8 mouse cellular contexts compared by ENCODE assay signal in genomic region chr11:117969100-117969944, GRCm38 (mm10). TPM values are rescaled to one million over a fixed set of nuclear protein-coding genes. Genes with fewer than 3 reads are reported as not detected.
DNase-seq lines count a peak whose midpoint lies in the region; ATAC-seq and TF ChIP-seq lines count a peak whose summit lies in the region.

No protein-coding gene starts in this region.

- no peak for TF ChIP-seq CTCF in E14TG2a.4 (conservative IDR thresholded peaks at IDR 0.05; ENCODE audit: low read length)
- TF ChIP-seq CTCF in liver, embryonic 14.5 days (IDR thresholded peaks at IDR 0.05; ENCODE audit: low read depth): no peak
- TF ChIP-seq CTCF in testis, adult 2 months (IDR thresholded peaks at IDR 0.05; ENCODE audit: control insufficient read depth, insufficient read depth, insufficient replicate concordance, low read depth, low read length): no peak

- peaks cover 81% of the 10 kb centered on the region for H3K4me1 ChIP-seq in E14TG2a.4 (replicated peaks; ENCODE audit: low read depth, low read length)
- peaks cover 33% of the 10 kb centered on the region for H3K4me1 ChIP-seq in forebrain, embryonic 11.5 days (replicated peaks; ENCODE audit: control insufficient read depth, insufficient read depth, low read length)
- peaks cover 30% of the 10 kb centered on the region for H3K4me1 ChIP-seq in heart, embryonic 16.5 days (ENCODE audit: control insufficient read depth, insufficient read depth, low read length)
- H3K4me1 ChIP-seq in liver, embryonic 14.5 days (replicated peaks; ENCODE audit: control insufficient read depth in 2 of 2, insufficient read depth in 2 of 2, low read length in 1 of 2): peaks cover 0 to 22% of the 10 kb centered on the region in 2 experiments; a peak in 3 of 4 replicates
- peaks cover 46% of the 10 kb centered on the region for H3K4me1 ChIP-seq in neural tube, embryonic 11.5 days (ENCODE audit: control insufficient read depth, insufficient read depth, low read length)
- peaks cover 24% of the 10 kb centered on the region for H3K4me1 ChIP-seq in testis, adult 2 months (ENCODE audit: control insufficient read depth, insufficient read depth, low read length)

- H3K36me3 ChIP-seq in E14TG2a.4 (ENCODE audit: insufficient read depth, low read length): peaks cover 42% of the 10 kb centered on the region
- H3K36me3 ChIP-seq in forebrain, embryonic 11.5 days (ENCODE audit: control insufficient read depth, insufficient read depth, low read length): no peaks in the 10 kb centered on the region
- no peaks in the 10 kb centered on the region for H3K36me3 ChIP-seq in heart, embryonic 16.5 days (ENCODE audit: control insufficient read depth, insufficient read depth)
- peaks cover 9% of the 10 kb centered on the region for H3K36me3 ChIP-seq in liver, embryonic 14.5 days (replicated peaks; ENCODE audit: control insufficient read depth, insufficient read depth, low read depth)
- no peaks in the 10 kb centered on the region for H3K36me3 ChIP-seq in neural tube, embryonic 11.5 days (ENCODE audit: control insufficient read depth, insufficient read depth, low read length)
- H3K36me3 ChIP-seq in testis, adult 2 months (ENCODE audit: control insufficient read depth, insufficient read depth, low read length): no peaks in the 10 kb centered on the region

- peak; percentile 33 for TF ChIP-seq POLR2A in testis, adult 2 months (IDR thresholded peaks at IDR 0.05; ENCODE audit: control insufficient read depth, low read depth, low read length)

- peak overlapping the region; percentile 90 for H3K9ac ChIP-seq in forebrain, embryonic 11.5 days (ENCODE audit: low read length)
- peak overlapping the region; percentile 70 for H3K9ac ChIP-seq in heart, embryonic 16.5 days (ENCODE audit: low read length)
- H3K9ac ChIP-seq in liver, embryonic 14.5 days (replicated peaks): peak overlapping the region; percentile 76
- H3K9ac ChIP-seq in neural tube, embryonic 11.5 days (ENCODE audit: low read length): peak overlapping the region; percentile 86

- DNase-seq in c-Kit-positive CD71-positive TER-119-negative erythroid progenitor cells, embryonic 14.5 days (ENCODE audit: low read depth): peak; percentile 84
- peak; percentile 99 for DNase-seq in forebrain, embryonic 11.5 days (ENCODE audit: low spot score)
- DNase-seq in kidney, postnatal 36 days: peak; percentile 99
- DNase-seq in liver, embryonic 14.5 days (ENCODE audit: low read depth in 3 of 3, low spot score in 3 of 3): peak; percentile 78 to 93 (median 85)
- peak; percentile 93 for DNase-seq in neural tube, embryonic 11.5 days (ENCODE audit: low spot score)

- under 1% methylated on average over 56 of the region's 65 CpGs for WGBS in forebrain, embryonic 11.5 days
- under 1% methylated on average over 62 of the region's 65 CpGs for WGBS in heart, embryonic 16.5 days
- WGBS in liver, embryonic 14.5 days (ENCODE audit: insufficient replicate concordance): under 1% methylated on average over 64 of the region's 65 CpGs
- WGBS in neural tube, embryonic 11.5 days: under 1% methylated on average over 57 of the region's 65 CpGs

- peak; percentile 92 for ATAC-seq in forebrain, embryonic 11.5 days (replicated peaks; ENCODE audit: low FRiP score)
- ATAC-seq in heart, embryonic 16.5 days (replicated peaks; ENCODE audit: extremely low read depth, insufficient read depth, low FRiP score): peak; percentile 84
- peak; percentile 91 for ATAC-seq in liver, embryonic 14.5 days (ENCODE audit: insufficient read depth)
- peak; percentile 90 for ATAC-seq in neural tube, embryonic 11.5 days (ENCODE audit: insufficient read depth, low FRiP score, low TSS enrichment)

- H3K27ac ChIP-seq in forebrain, embryonic 11.5 days (ENCODE audit: low read depth, low read length): peak overlapping the region; percentile 92
- peak overlapping the region; percentile 75 for H3K27ac ChIP-seq in heart, embryonic 16.5 days (ENCODE audit: low read length)
- peak overlapping the region; percentile 76 for H3K27ac ChIP-seq in liver, embryonic 14.5 days
- peak overlapping the region; percentile 87 for H3K27ac ChIP-seq in neural tube, embryonic 11.5 days (ENCODE audit: low read depth, low read length)
- peak overlapping the region; percentile 68; the same call in 1 of the 2 replicates for H3K27ac ChIP-seq in testis, adult 2 months (ENCODE audit: control insufficient read depth, insufficient read depth, low read depth, low read length)

- no peaks in the 10 kb centered on the region for H3K9me3 ChIP-seq in E14TG2a.4 (ENCODE audit: low read length)
- H3K9me3 ChIP-seq in forebrain, embryonic 11.5 days (ENCODE audit: control insufficient read depth, low read length): no peaks in the 10 kb centered on the region
- H3K9me3 ChIP-seq in heart, embryonic 16.5 days (replicated peaks; ENCODE audit: control insufficient read depth, low read length): no peaks in the 10 kb centered on the region
- no peaks in the 10 kb centered on the region for H3K9me3 ChIP-seq in liver, embryonic 14.5 days (ENCODE audit: control insufficient read depth, low read length)
- no peaks in the 10 kb centered on the region for H3K9me3 ChIP-seq in neural tube, embryonic 11.5 days (ENCODE audit: control insufficient read depth, low read length)

- peaks cover 2% of the 10 kb centered on the region; the same call in 1 of the 2 replicates for H3K27me3 ChIP-seq in E14TG2a.4 (ENCODE audit: insufficient read depth, low read length)
- H3K27me3 ChIP-seq in forebrain, embryonic 11.5 days (ENCODE audit: control insufficient read depth, insufficient read depth, low read length): peaks cover 19% of the 10 kb centered on the region; the same call in 1 of the 2 replicates
- peaks cover 12% of the 10 kb centered on the region; the same call in 1 of the 2 replicates for H3K27me3 ChIP-seq in heart, embryonic 16.5 days (ENCODE audit: control insufficient read depth, insufficient read depth, low read length)
- H3K27me3 ChIP-seq in liver, embryonic 14.5 days (ENCODE audit: control insufficient read depth, insufficient read depth, low read length): peaks cover 40% of the 10 kb centered on the region
- peaks cover 25% of the 10 kb centered on the region for H3K27me3 ChIP-seq in neural tube, embryonic 11.5 days (ENCODE audit: control insufficient read depth, insufficient read depth, low read length)
- H3K27me3 ChIP-seq in testis, adult 2 months (ENCODE audit: control insufficient read depth, insufficient read depth, low read length): no peaks in the 10 kb centered on the region

- TF ChIP-seq EP300 in liver, embryonic 14.5 days (IDR thresholded peaks at IDR 0.05; ENCODE audit: low read depth): peak; percentile 26; the same call in 1 of the 2 replicates

- H3K4me2 ChIP-seq in forebrain, embryonic 11.5 days (ENCODE audit: low read depth, low read length, severe bottlenecking): peak overlapping the region; percentile 90
- H3K4me2 ChIP-seq in heart, embryonic 16.5 days (ENCODE audit: low read depth, low read length): peak overlapping the region; percentile 70
- H3K4me2 ChIP-seq in liver, embryonic 14.5 days (ENCODE audit: low read depth): peak overlapping the region; percentile 74
- peak overlapping the region; percentile 99 for H3K4me2 ChIP-seq in neural tube, embryonic 11.5 days (ENCODE audit: low read depth)

- H3K4me3 ChIP-seq in E14TG2a.4 (replicated peaks; ENCODE audit: low read length): peak overlapping the region; percentile 99
- peak overlapping the region; percentile 69 for H3K4me3 ChIP-seq in forebrain, embryonic 11.5 days (ENCODE audit: low read depth, low read length)
- peak overlapping the region; percentile 59 for H3K4me3 ChIP-seq in heart, embryonic 16.5 days (ENCODE audit: low read length)
- peak overlapping the region; percentile 73 to 78 for H3K4me3 ChIP-seq in liver, embryonic 14.5 days (ENCODE audit: insufficient read depth in 1 of 2, low read depth in 2 of 2, low read length in 2 of 2)
- peak overlapping the region; percentile 65 for H3K4me3 ChIP-seq in neural tube, embryonic 11.5 days (ENCODE audit: low read depth, low read length)
- peak overlapping the region; percentile 83 for H3K4me3 ChIP-seq in testis, adult 2 months (ENCODE audit: control insufficient read depth, low read depth, low read length)

RNA-seq across cellular contexts. Expression of gene Socs3, which starts 0.5 kb away (rescaled TPM):
- polyA plus RNA-seq in forebrain, embryonic 11.5 days (2014; fragmentation: Nextera tagmentation; extraction: Ambion mirVana): 5.4 and 5.9 TPM in 2 replicates
- polyA plus RNA-seq in heart, embryonic 16.5 days (2015; fragmentation: Nextera tagmentation; extraction: Ambion mirVana): 7.2 and 8.2 TPM in 2 replicates
- 6.5 and 7.0 TPM in 2 replicates for polyA plus RNA-seq in liver, embryonic 14.5 days (2012; rRNA removed)
- 2.2 and 2.7 TPM in 2 replicates for polyA plus RNA-seq in liver, embryonic 14.5 days (2014; fragmentation: Nextera tagmentation; extraction: Ambion mirVana)
- polyA plus RNA-seq in neural tube, embryonic 11.5 days (2014; fragmentation: Nextera tagmentation; extraction: Ambion mirVana): 3.7 and 5.1 TPM in 2 replicates
- polyA plus RNA-seq in testis, adult 2 months (2012; rRNA removed): 0.51 and 0.61 TPM in 2 replicates

RNA-seq across cellular contexts. Expression of gene Pgs1, which starts 16.8 kb away (rescaled TPM):
- 43.4 and 45.7 TPM in 2 replicates for polyA plus RNA-seq in forebrain, embryonic 11.5 days (2014; fragmentation: Nextera tagmentation; extraction: Ambion mirVana)
- polyA plus RNA-seq in heart, embryonic 16.5 days (2015; fragmentation: Nextera tagmentation; extraction: Ambion mirVana): 26.9 and 28.9 TPM in 2 replicates
- 11.9 and 12.9 TPM in 2 replicates for polyA plus RNA-seq in liver, embryonic 14.5 days (2012; rRNA removed)
- 11.2 and 12.1 TPM in 2 replicates for polyA plus RNA-seq in liver, embryonic 14.5 days (2014; fragmentation: Nextera tagmentation; extraction: Ambion mirVana)
- polyA plus RNA-seq in neural tube, embryonic 11.5 days (2014; fragmentation: Nextera tagmentation; extraction: Ambion mirVana): 40.9 and 45.9 TPM in 2 replicates
- polyA plus RNA-seq in testis, adult 2 months (2012; rRNA removed): 55.3 and 59.6 TPM in 2 replicates

Comparison
In these comparisons a context has a peak if more than half of its experiments do, and no peak if none do; other contexts are left out.
1. Peak in every context shown above with its lines: DNase-seq, ATAC-seq, H3K4me3 ChIP-seq and H3K27ac ChIP-seq.